Mouse (Mus musculus) adrenal gland, adult (tissue): ENCODE results near the gene Asap3.

Experiments used
- DNase-seq, 2 experiments: peaks; one replicate each; pipeline ENCODE4 v3.0.0; 2022 to 2023; ENCODE audit warnings: low spot score in 1 of 2; ENCODE audit not compliant: inconsistent age in 2 of 2

The Asap3 gene

DNA sequence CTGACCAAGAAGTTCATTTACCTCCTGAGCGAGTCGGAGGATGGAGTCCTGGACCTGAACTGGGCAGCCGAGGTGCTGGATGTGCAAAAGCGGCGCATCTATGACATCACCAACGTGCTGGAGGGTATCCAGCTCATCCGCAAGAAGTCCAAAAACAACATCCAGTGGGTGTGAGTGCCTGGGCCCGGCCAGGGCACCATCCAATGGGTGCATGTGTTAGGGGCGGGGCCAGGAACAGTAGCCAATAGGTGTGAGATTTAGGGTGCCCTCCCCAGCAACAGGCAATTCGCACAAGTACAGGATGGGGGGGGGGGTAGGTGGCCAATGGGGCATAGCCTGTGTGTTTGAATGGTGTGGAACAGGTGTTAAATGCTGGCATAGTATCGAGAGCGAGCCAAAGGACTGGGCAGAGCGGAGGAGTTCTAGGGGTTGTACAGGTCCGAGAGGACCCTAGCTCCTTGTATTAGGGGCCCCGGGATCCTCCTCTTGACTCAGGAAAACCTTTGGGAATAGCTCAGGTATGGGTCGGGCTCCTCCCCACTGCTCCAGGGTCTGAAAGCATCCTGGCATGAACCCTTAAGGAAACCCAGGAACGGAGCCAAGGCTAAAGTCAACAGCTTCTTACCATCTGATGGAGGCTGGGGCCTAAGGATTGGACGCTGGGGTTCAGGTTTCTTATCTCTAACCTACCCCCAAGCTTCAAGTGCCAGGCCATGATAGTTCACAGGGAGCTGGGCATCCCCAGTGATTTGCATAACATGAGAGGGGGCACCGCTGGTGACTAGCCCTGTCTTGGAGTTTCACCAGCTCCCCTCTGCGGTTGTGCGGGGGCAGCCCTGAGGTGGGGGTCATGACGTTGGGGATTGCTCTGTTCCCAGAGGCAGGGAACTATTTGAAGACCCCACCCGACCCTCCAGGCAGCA is 25.5 kb upstream of the Asap3 start:
- DNase-seq: peak; percentile 95 to 97

DNA sequence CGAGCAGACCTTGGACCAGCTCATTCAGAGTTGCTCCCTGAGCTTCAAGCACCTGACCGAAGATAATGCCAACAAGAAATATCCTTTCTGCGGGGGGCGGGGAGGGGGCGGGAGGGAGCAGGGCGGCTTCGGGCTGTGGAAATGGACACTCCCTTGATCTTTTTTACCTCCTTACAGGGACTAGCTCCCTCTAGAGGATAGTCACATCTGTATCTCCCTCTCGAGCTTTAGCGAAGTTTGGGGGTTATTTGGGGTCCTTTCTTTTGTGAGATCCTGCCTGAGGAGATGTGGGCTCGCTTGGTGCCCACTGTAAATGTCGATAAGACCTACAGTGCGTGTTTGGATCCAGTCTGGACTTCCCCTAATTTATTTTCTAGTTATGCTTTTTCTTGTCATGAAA is 24.8 kb upstream of the Asap3 start:
- peak in 1 of 2 experiments; percentile 63 for DNase-seq

DNA sequence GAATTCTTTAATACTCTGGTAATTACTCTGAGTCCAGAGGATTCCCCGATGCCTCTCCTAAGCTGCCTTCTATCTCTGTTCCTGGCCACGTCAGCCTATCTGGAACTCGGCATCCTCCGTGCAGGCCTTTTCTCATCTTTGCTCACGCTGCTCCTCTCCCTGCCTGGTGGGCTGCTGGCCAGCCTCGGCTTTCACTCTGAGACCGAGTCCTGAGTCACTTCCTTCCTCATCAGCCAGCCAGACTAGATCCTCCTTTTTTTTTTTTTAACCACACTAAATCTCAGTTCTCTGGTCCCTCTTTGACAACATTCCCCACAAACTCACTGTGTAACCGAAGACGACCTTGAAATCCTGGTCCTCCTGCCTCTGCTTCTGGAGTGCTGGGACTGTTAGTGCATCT is 20.8 kb upstream of the Asap3 start:
- peak; percentile 67 to 77 for DNase-seq

DNA sequence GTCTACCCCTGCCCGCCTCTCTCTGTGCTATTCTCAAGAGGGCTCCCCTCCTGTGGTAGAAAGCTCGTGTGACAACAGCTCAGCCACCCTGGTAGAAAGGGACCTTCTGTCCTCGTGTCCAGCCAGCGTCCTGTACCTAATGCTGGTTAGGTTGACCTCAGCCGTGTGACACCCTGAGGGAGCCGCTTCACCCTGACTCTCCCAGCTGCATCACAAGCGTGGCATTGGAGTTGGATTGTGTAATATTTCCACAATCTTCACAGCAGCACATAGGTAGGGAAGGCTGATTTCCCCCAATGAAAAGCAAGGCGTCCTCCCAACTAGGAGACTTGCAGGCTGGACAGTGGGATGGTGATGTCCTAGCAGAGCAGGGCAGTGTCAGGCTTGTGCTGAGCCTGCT is 19.9 kb upstream of the Asap3 start:
- DNase-seq: no peak

DNA sequence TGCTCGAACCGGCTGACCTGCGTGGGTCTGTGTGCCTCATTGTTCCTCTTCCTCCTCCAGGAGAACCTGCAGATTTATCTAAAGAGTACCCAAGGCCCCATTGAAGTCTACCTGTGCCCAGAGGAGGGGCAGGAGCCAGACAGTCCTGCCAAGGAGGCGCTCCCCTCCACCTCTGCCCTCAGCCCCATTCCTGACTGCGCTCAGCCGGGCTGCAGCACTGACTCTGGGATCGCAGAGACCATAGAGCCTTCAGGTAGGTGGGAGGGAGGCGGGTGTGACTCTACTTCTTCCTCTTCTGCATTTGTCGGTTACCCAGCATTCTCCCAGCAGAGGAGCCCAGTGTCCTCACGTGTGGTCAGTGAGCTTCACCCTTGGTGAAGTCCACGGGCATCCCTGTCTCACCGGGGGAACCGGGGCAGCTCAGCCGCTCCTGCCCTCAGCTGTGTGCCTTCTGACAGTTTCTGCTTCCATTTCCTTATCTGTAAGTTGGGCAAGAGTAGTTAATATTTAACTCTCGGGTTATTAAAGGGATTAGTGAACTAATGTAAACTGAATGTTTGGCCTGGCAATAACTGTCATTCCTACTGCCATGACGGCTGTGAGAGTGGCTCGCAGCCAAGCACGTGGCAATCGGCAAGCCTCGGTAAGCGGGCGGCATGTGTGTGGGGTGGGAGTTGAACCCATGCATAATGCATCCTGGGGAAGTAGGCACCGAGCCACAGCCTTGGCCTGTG is 19.3 kb upstream of the Asap3 start:
- DNase-seq: no peak

DNA sequence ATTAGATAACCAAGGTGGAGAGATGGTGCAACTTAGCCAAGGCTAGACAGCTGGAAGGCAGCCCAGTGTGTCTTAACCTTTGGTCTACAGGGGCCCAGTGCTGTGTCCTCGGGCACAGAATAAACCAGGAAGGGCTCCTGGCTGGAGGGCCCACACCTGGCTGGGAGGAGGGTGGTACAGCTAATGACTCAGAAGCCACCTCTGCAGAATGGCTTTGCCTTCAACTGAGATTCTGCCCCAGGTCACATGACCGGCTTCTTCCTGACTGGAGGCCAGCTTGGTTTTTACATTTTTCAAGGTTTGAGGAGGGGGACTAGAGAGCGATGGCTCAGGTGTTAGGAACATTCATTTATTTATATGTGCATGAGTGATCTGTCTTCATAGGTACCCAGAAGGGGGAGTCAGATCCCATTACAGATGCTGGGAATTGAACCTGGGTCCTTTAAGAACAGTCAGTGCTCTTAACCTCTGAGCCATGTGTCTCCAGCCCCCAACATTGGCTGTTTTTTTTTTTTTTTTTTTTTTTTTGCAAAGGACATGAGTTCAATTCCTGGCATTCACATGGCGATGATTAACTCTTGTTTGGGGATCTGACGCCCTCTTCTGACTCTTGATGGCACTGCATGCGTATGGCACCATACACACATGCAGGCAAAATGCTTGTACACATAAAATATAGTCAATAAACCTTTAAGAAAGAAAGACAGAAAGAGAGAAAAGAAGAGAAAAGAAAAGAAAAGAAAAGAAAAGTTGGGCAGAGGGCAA is 17.0 kb upstream of the Asap3 start:
- no peak for DNase-seq

DNA sequence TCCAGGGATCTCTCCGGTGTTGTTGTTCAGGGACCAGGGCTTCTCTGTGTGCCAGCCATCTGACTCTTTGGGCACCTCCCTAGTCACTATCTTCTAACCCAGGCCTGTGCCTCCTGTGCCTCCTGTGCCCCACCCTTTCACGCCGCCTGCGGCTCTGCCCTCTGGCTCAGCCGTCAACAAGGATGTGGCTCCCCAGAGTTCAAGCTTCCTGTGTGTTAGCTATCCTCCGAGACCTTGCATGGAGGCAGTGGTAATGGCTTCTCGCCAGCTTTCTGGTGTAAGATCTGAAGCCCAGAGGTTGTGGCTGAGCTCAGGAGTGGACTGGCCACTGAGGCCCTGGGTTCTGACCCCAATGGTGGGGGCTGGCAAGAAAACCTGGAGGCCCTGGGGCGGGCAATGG is 16.3 kb upstream of the Asap3 start:
- peak in 1 of 2 experiments; percentile 55 for DNase-seq

DNA sequence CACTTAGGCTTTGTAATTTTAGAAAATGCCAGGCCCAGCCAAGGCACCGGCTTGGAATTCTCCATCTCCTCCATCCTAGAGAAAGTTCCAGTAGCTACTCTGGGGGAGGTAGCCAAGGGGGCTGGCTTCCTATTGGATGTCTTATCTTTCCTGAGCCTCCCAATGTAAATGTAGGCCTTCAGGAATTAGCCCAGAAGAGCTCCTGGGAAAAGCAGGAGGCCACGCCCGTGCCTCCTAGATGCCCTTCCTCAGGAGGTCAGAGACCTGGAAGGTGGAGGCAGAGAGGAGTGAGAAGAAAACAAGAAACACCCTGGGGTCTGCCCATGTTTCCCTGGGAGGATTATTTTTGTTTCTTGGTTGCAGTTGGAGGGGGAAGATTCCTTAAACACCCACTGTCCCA is 12.6 kb upstream of the Asap3 start:
- DNase-seq: no peak

DNA sequence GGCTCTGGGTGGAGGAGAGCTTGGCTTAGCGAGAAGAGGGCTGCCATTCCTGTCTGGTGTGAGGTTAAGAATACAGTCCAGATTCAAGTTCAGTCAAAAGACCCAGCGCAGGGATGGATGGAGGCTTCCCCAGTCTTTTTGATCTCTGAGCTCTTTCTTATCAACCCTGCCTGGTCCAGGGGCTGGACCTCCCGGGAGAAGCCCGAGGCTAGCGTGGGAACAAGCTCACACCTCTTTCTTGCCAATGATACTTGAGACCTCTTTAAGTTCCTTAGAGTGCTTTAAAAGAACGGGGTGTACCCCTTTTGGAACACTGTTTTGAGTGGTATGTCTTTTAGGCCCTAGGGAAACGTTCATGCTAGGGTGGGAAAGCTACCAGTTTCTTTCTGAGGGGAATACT is 11.1 kb upstream of the Asap3 start:
- no peak for DNase-seq

DNA sequence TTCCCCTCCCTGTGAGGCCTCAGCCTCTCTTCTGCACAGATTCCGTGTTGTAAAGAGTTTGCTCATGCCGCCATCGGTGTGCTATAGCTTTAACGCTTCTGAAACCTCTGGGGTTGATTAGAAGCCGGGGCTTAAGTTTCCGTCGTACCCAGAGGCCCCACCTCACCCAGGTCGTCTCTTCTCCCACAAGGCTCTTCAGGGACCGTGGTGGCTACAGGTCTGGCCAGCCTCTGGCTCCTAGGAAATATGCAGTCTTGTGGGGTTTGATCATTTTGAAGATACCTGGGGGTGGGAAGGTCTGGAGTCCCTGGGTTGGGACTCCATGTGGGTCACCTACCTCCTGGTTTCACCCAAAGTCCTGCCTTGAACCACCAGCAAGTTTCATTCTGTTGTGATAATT is 10.5 kb upstream of the Asap3 start:
- no peak for DNase-seq

DNA sequence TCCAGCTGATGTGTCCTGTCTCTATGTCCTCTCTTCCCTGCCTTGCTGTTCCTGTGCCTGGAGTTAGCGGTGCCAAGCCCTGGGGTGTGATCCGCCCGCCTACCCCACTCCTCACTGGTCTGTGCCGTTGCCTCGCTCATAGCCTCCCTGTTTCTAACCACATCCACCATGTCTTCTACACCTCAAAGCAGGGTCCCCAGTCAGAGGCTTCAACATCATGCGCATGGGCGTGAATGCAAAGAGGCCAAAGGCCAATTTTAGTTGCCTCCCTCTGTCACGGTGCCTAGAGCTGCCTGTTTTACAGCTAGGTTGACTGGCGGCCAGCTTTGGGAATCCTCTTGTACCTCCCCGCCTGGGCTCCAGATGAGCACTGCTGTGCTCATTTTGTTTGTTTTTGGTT is 10.0 kb upstream of the Asap3 start:
- no peak for DNase-seq

DNA sequence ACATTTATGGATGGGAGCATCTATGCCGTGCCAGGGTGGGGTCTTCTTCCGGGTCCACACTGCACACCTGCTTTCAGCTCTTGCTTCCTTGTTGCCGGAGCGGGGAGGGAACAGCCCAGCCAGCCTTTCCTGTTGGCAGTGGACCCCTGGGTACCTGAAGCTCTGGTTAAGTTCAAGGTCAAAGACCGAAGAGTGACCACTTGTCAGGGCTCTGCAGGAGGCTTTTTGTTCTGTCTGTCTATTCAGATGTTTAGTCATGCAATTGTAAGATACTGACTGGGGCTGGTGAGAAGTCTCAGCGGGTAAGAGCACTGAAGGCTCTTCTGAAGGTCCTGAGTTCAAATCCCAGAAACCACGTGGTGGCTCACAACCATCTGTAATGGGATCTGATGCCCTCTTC is 7.3 kb upstream of the Asap3 start:
- no peak for DNase-seq

DNA sequence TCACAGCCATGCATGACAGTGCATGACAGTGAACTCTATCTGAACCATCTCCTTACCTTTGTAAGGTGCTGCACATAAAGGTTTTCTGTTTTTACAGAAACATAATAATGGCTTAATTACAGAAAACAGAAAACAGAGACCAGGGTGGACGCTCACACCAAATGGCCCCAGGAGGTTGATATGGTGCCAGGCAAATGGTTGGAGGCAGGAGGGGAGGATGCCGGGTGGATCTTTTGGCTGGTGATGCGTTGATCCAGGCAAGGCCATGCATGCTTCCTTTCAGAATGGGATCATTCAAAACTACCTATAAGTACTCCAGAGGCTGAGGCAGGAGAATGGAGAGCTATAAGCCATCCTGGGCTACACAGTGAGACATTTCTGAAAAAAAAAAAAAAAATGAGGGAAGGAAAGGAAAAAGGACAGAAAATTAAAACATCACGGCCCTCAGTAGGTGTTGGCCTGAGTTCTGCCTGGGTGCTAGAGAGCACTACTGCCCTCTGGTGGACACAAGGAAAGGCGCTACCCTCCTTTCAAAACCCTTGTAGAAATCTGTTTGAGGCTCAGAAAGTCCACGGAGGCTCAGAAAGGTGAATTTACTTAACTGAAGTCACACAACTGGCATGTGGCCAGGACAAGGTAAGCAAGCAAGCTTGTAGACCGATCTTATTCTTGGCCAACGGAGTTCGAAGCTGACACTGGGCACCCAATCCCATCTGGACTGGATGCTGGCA is 6.4 kb upstream of the Asap3 start:
- DNase-seq: peak in 1 of 2 experiments; percentile 72

DNA sequence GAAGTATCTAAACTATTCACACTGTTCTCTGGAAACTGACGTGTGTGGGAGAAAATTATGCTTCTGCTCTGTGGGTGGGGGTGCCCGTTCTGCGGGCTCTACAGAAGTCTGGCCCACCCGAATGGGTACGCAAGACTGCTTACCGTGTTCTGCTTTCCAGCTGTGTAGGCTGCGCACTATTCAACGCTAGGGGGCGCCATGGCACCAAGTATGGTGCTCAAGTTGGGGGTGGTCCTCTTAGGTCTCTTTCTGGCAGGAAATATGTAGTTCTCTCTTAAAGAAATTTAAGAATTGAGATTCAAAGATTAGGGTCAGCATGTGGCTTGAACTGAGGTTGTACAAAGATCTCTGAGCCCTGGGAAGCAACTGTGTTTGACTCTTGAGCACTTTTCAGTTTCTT is 3.7 kb upstream of the Asap3 start:
- DNase-seq: peak; percentile 58 to 84

DNA sequence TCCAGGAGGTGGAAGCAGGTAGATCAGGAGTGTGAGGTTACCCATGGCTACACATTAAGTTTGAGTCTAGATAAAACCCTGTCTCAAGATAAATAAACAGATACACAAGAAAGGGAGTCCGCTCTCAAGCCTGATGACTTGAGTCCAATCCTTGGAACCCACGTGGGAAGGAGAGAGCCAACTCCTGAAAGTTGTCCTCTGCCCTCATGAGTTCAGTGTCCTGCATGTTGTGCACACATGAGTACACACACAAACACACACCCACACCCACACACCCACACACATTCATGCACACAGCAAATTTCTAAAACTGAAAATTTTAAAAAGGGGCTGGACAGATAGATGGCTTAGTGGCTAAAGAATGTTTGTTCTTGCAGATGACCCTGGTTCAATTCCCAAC is 1.4 kb upstream of the Asap3 start:
- DNase-seq: no peak

DNA sequence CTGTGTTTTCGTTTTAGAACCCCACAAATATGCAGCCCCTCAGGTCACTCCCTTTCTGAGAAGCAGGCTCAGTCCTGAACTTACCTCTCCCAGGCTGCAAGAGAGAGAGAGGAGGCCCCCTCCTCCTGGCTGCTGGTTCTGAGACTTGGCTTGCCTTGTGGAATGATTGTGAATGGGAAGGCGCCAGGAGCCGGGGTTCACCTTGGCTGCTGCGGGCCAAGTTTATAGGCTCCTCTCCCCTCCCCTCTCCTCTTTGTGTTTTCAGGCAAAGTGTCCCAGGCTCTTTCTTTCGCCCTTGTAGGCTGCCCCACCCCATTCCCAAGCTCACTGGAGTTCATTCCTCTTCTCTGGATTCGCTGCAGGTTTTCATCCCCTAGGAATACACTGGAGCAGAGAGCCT is 778 bp downstream of the Asap3 start:
- DNase-seq: peak in 1 of 2 experiments; percentile 58

DNA sequence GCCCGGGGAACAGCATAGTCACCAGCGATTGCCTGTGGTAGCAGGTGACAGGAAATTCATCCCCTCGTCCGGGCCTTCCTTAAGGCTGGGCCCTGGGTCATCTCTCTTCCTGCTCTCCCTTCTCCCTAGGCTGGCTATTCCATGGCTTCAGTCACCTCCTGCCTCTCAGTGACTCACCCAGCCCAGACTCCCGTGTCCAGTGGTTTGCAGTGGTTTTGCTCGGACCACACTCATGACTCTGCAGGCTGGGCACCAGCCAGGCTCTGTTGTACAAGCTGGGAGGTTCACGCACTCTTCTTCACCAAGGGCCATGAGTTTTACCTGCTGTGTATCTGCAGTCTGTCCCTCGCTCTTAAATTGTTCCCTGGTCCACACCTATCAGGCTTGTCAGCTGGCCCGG is 4.8 kb downstream of the Asap3 start:
- peak in 1 of 2 experiments; percentile 53 for DNase-seq

DNA sequence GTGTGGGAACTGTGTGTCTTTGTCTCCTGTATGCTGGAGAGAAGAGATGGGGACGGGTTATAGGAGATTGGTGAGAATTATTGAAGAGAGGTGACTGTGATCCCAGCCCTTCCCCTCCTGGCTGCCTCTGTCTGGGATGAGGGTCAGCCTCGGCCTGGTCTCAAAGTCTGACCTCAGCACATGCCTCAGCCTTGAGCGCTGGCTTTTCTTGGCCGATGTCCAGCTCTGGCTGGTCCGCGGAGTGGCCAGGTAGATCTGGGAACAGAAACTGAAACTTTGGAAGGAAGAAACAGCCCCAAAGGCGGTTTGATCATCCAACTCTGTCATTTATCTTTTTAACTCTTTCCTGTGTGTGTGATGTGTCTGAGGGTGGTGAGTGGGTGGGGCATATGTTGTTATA is 7.5 kb downstream of the Asap3 start:
- peak; percentile 60 to 77 for DNase-seq

DNA sequence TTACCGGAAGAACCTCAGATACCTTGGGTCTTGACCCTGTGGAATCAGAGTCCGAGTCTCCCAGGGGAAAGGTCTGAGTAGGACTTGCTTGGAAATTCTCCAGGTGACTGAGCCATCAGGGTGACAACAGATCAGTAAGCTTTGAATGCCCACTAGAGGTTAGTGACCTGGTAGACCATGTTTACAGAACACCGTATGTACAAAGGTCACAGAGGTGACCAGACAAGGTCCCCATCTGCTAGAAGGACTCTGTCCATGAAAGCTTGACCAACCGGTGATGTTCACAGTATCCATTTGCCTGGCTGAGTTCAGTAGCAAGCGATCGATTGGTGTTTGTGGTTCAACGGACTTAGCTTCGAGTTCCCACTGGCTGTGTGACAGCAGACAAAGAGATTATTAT is 8.7 kb downstream of the Asap3 start:
- DNase-seq: no peak

DNA sequence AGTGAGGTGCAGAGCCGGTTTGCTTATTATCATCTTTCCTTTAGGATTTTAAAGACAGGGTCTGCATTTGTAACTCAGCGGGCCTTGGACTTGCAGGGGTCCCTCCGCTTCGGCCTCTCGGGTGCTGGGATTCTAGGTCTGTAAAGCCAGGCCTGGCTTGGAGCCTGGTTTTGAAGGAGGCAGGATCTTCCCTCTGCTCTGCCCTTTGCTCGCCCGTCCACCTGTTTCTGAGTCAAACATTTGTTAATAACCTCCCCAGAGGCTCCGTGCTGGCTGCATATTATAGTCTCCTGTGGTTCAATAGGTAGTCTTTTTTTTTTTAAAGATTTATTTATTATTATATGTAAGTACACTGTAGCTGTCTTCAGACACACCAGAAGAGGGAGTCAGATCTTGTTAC is 9.4 kb downstream of the Asap3 start:
- DNase-seq: no peak

DNA sequence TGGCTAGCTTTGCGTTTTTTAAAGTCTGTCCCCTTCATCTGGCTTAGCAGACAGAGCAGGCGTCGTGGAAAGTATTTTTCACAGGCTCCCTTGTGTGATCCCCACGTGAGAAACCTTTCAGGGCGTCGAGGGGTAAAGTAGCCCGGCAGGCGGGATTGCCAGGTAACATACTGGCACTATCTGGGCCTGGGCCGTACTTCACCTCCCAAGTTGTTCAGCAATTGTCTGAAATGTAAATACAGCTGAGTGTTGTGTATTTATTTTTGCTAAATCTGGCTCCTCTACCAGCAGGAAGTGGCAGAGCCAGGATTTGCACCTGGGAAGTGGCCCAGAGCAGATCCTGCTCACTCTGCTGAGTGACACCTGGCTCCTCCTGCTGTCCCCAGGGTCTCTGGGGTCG is 10.9 kb downstream of the Asap3 start:
- DNase-seq: no peak
